Mouse (Mus musculus) layer of hippocampus, adult 8-10 months (tissue): ENCODE measurements at regions not wholly inside any gene's neighbourhood (a gene's known extent, or its start where the extent isn't known, plus 50 kb on each side); places are given as distances from the start of the nearest gene placed in this dataset.
"Not testable (repeated sequence)": the region's sequence is repeated elsewhere in the genome, so short reads cannot be mapped to it uniquely, and the experiment has no call there.

Source experiments
- DNase-seq, 2 experiments: peaks; one replicate each; pipeline ENCODE4 v3.0.0; 2022; ENCODE audit warnings: low spot score in 2 of 2

DNA sequence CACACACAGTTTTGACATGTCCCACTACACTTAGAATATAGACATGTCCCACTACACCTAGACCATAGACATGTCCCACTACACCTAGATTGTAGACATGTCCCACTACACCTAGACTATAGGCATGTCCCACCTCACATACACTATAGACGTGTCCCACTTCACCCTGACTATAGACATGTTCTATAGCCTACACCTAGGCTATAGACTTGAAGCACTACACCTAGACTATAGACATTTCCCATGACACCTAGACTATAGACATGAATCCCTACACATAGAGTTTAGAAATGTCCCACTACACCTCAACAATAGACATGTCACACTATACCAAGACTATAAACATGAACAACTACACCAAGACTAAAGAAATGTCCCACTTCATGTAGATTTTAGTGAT, 2580.9 kb downstream of the Gm37988 start:
- DNase-seq: no peak

DNA sequence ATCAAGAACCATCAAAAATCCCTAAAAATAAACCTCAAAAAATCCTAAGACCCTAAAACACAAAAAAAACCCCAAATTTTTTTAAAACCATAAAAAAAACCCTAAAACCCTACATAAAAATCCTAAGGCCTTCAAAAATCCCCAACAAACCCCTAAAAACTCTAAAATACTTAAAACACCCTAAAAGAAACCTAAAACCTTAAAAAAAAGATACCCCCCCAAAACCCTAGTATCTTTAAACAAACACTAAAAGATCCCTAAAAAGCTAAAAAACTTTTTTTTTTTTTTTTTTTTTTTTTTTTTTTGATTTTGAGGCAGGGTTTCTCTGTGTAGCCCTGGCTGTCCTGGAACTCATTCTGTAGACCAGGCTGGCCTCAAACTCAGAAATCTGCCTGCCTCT, 2585.8 kb downstream of the Gm37988 start:
- no peak for DNase-seq

DNA sequence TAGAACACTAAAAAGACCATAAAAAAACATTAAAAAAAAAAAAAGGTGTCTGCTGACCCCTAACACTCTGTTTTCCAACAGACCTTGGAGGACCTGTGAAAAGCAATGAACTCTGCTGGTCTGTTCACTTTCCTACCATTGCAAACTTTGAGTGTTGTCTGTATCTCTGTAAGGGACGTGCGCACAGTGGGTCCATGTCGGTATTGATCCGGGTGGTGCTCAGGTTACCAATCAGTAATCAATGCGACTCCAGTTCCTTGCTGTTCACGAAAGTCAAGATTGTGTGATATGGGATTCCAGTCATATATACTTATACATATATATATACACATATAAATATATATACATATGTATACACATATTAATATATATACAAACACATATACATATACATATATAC, 2586.5 kb downstream of the Gm37988 start:
- no peak for DNase-seq

DNA sequence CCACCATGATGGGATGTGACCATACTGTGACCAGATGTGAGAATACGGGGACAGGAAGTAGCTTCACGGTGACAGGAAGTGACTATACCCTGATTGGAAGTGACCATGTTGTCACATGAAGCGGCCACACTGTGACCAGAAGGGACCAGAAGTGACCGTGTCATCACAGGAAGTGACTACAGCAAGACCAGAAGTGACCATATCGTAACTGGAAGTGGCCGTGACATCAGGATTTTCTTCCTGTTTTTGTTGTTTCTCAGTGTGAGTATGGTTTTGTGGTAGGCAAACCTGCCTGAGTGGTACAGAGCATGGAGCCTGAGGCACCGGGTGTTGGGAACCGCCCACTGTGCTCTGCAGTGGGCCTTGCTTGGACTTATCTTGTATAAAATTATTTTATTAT, 2587.8 kb downstream of the Gm37988 start:
- no peak for DNase-seq

DNA sequence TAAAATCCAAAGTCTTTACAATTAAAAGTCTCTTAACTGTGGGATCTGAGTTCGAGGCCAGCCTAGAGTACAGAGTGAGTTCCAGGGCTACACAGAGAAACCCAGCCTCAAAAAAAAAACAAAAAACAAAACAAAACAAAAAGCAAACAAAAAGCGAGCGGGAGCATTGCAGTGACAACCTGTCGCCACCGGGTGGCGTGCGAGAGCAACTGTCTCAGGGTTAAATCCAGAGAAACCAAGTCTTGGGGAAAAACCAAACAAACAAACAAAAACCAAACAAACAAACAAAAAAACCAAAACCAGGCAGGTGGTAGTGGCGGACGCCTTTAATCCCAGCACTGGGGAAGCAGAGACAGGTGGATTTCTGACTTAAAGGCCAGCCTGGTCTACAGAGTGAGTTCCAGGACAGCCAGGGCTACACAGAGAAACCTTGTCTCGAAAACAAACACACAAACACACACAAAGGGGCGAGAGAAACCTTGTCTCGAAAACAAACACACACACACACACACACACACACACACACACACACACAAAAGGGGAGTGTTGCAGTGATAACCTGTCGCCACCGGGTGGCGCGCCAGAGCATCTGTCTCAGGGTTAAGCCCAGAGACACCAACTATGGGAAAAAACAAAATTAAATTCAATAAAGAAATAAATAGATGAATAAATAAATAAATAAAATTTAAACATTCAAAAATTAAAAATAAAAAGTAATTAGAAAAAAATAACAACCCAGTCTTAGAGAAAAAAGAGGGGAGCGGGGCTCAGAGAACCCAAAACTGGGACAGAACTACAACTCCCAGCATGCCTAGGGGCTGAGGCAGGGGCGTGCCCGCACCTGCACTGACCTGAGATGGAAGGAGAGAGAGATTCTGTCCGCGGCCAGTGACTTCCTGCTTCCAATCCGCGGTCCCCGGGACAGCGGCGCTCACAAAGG, 2589.4 kb downstream of the Gm37988 start:
- peak; percentile 33 to 44 for DNase-seq

DNA sequence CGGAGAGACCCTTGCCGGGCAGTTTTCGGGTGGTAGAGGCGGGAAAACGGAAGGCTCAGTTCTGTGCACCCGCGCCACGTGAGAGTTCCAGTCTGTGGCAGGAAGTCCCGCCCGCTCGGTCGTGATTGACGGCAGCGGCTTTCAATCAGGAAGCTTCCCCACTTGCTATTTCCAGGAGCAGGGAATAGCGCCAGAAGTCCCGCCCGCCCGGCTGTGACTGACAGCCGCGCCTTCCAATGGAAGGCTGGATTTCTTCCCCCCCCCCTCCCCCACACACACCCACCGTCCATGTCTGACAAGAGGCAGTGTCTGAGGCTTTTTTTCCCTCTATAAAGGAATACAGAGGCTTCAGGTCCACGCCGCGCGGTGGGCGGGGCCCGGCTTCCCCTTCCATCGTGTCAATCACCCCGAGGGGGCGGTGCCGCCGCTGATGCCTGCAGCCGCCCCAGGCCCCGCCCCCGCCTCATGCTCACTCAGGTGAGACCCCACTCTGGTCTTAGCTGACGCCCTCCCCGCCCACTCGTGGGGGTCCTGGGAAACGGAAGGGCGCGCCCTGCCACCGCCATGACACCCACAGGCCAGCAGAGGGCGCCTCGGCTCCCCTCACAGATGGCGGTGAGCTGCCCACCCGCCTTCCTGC, 2590.2 kb downstream of the Gm37988 start:
- DNase-seq: peak; percentile 96 to 98

DNA sequence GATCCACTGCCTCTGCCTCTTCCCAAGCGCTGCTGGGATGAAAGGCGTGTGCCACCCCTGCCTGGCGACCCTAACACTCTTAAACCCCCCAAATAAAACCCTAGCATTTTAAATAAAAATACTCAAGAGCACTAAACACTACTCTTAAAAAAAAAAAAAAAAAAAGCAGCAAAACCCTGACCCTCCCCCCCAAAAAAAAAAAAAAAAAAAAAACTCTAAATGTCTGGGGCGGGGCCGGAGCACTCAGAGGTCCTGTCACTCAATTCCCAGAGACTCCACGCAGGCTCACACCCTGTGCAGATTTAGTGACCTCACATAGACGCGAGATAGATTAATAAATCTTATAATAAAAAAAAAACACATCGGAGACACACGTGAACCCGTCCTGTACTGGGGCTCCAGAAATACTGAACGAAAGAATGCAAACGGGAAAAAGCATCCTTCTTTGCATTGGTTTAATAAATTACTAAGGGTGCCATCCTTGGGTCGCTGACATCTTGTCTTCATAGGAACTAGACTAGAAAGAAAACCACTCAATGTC, 2591.1 kb downstream of the Gm37988 start:
- DNase-seq: no peak

DNA sequence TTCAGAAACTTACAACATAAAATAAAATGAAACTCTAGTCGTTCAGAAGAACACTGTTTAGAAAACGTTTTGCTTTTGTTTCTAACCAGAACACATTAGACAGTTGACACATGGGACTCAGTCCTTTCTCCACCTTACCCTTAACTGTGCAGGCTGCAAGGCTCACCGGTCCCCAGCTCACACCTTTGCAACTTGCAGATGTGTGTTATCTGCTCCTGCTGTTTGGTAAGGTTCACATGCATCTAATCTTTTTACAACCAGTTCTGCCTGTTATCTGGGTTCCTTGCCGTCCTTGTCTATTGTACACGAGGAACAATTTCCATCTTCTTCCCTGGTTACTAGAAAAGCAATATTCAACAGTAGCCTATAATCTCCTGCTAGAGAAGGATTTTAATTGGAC, 2598.0 kb downstream of the Gm37988 start:
- DNase-seq: not testable (repeated sequence)

DNA sequence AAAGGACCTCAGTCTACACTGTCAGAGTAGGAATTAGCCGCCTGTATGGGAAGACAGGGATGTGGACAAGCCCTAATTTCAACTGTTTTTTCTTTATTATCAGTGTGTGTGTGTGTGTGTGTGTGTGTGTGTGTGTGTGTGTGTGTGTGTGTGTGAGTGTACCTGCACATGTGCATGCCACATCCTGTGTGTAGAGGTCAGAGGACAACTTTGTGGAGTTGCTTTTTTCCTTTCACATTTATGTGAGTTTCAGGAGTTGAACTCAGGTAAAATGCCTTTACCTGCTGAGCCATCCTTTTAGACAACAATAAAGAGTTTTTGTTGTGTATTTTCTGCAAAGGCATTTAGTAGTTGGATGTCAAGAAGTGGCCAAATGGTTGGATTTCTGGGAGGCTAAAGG, 2606.8 kb downstream of the Gm37988 start:
- DNase-seq: no peak

DNA sequence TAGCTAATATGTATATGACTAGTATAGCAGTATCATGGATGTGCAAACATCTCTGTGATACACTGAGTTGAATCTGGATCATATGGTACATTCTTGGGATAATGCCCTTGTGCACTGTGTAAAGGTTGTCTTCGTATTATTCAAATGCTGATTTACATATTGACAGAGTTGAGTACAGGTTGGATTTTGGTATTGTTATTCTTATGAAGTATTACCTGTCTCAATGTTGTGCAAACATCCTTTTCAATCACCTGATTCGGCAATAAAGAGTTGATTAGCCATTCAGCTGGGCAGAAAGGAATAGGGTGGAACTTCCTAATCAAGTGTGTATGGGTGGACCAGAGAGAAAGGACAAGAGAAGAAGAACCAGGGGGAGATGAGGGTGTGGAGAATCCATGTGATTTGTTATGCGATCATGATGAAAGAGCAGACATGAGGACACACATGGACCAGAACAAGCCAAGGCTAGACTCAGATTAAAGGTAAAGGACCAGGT, 2644.0 kb downstream of the Gm37988 start:
- no peak for DNase-seq

DNA sequence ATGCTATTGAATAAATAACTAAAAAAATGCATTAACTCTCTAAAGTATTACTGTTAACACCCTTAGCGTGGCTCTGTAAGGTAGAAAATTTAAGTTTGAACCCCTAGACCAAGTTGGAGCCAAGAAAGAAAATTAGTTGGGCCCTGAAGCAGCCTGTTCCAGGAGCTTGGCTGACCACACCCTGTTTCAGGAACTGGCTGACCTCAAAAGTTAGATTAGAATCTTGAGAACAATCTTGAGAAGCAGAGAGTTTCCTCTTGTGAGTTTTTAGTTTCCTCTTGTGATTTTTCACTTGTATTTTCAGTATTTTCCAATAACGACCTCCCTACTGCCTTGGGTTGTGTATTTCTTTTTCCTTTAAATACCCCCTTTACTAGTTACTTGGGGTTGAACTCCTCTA, 2647.2 kb downstream of the Gm37988 start:
- no peak for DNase-seq

DNA sequence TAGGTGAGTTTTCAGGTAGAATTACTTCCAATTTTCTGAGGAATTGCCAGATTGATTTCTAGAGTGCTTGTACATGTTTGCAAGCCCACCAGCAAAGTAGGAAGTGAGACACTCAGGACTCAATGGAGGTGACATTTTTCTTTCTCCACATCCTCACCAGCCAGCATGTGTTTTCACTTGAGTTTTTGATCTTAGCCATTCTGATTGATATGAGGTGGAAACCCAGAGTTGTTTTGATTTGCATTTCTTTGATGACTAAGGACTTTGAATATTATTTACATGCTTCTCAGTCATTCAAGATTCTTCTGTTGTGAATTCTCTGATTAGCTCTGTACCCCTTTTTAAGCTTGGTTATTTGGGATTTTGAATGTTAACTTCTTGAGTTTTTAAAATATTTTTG, 2650.2 kb downstream of the Gm37988 start:
- DNase-seq: no peak

DNA sequence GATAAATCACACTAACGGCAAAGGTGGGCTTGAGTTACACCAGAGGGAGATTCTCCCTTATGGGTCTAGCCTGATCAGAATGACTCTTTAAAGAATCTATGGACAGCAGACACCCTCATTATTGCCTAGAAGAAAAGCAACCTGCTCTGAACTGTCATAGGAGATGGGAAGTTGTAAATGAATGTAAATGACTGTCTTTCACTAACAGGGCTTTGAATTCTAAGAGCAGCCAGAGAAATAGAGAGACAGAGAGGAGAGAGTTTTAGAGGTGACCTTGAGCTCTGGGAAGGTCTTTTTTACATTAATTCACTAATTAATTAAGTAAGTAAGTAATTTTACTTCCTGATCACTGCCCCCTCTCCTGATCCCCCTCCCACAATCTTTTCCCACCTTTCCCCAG, 2686.4 kb downstream of the Gm37988 start:
- DNase-seq: no peak

DNA sequence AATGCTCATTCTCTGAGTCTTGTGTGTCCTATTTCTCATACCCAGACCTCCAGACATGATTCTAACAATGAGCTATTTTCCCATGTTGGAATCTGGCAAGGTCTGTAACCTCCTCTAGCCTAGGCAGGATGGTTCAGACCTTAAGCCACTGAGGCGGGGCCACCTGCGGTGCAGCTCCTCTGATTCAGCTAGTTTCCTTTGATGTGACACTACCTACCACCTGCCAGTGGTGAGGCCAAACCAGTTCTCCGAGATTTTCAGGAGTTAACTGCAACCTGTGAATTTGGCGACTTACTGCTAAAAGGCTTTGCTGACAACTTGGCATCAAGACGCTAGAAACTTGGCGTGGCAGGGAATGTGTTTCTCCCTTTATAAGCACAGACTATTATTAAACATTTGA, 2691.3 kb downstream of the Gm37988 start:
- DNase-seq: no peak

DNA sequence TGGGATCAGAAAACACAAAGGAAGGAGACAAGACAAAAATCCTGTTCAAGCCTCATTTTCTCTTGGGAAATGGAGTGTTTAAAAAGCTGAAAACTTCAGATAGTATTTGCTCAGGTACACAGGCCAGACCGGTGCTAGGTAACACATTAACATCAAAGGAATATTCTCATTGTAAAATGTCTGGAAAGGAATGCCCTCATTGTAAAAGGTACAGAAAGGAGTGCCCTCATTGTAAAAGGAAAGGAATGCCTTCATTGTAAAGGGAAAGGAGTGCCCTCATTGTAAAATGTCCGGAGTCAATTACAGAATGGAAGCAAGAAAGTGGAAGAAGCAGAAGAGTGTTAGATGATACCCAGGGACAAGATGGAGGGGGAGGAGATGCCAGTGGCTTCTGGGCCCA, 2694.7 kb downstream of the Gm37988 start:
- DNase-seq: no peak

DNA sequence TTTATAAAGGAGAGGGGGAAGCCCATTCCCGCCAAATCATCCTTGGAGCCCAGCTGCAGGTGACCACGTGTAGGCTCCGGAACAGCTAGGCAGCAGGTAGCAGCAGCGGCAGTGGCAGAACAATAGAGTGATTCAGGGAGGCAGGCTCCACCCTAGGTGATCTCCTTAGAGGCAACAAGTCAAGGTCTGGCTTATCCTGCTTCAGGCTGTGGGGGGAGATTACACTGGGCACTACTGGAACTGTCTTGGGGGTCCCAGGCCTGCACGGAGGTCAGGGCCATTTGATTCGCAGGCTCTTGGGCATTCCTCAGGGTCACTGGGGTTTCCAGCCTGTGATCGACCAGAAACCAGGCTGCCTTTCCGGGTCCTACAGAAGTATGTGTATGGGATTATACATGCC, 2711.1 kb downstream of the Gm37988 start:
- DNase-seq: no peak

DNA sequence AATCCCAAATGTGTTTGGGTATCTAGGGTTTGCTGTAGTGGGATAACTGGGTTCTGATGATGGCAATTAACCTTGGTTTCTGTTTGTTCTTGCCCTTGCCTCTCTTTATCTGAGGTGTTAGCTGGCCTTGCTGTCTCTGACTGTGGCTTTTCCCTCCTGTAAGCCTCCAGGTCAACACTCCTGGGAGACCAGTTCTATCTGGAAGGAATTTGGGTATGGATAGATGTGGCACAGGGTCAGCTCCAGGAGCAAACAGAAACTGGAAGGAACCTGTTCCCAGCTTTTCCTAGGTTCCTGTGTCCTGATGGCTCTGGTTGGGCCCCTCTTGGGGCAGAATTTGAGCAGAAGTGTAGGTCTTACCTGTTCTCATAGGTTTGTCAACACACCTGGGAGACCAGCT, 2725.8 kb downstream of the Gm37988 start:
- DNase-seq: no peak

DNA sequence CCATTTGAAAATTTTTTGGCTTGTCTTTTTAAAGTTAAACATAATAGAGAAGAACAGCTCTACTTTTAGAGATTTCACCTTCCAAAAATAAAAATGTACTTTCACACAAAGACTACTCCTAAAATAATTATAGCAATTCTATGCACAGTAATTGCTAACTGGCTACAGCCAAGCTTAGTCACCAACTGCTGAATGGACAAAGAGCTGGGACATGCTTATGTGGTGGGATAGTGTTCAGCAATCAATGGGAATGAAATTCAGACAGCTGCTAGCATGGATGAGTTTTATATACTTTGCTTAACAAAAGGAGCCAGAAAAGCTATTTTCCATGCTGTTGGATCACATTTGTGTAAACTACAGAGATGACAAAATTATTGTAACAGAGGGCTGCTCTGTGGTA, 2727.5 kb downstream of the Gm37988 start:
- no peak for DNase-seq

DNA sequence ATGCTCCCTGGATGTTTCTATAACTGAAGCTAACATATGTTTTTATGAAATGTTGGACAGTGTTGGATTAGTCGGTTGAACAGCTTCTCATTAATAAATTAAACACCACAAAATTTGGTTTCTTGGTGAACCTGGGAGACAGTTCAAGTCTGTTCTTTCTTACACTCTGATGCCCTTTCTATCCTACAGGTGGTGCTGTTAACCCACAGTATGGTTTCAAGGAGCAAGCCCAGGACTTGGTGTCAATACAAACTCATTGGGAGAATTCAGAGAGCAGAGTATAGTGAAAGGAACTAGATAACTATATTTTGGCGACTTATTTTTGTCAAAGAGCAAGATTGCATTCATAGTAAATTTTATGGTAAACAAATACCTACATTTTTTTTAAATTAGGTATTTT, 2735.8 kb downstream of the Gm37988 start:
- no peak for DNase-seq

DNA sequence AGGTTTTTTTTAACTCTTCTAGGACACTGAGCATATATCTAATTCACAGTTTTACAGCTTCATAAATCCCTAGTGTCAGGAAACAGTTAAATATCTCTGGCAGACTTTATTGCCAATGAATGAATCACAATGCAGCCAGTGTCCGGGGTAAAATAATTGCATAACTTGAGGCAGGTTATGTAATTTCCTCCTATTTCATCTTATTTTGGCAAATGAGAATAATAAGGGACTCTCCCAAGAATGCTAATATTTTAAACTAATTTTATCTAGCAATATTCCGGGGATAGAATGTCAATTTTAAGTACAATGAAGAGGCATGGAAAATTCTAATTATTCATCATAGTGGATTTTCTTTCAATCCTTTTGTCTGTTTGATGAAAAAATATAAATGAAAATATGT, 2740.6 kb downstream of the Gm37988 start:
- DNase-seq: no peak

DNA sequence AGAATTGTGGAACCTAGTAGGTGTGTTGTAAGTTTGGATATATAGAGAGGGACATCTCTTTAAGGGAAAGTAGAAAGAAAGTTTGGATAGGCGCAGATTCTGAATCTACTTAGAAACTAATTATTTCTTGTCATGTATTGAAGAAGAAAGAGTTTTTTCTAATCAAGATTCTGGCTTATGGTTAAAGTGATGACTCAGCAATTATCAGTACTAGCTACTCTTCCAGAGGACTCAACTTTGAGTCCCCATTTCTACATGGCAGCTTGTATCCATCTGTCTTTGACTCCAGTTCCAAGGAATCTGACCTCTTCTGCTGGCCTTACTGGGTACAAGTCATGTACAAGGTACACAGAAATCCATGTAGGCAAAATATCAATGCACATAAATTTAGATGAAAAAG, 2767.1 kb downstream of the Gm37988 start:
- DNase-seq: no peak

DNA sequence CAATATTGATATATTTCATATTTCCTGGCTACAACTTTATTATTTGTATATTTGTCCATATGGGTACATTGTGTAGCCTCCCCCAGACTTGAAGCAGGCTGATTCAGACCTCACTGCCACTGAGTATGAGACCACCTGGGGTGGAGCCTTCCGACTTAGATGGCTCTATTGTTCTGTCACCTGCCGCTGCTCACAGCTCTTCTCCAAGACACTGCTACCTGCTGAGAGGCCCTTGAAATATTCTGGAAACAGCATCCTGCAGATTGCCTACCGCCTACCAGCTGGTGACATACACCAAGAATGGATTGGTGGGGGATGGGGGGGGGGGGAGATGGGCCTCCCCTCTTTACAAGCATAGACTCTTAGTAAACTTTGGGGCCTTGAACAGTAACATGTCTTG, 2778.7 kb downstream of the Gm37988 start:
- DNase-seq: no peak

DNA sequence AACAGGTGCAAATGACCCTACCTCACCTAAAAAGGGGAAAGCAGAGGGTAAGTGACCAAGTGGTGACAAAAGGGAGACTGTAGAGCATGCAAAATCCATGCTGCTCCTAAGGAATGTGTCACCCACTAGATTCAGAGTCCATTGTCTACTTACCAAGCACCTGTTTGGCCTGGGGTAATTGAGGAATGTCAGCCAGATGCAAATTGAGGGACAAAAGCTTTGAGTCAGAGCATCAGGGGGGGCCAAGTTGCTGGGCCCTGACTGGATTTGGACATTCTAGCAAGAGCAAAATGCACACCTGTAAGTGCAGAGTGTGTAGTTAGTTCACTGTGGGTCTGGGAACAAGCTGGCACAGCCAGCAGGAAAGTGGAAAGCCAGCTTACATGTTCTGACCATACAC, 2783.6 kb downstream of the Gm37988 start:
- no peak for DNase-seq
